Mouse (Mus musculus): ENCODE results near the gene Tnik. TPM values are rescaled to one million over a fixed set of nuclear protein-coding genes. Genes with fewer than 3 reads are reported as not detected.

The Tnik gene
- polyA plus RNA-seq, 1 experiment: 142 TPM

DNA sequence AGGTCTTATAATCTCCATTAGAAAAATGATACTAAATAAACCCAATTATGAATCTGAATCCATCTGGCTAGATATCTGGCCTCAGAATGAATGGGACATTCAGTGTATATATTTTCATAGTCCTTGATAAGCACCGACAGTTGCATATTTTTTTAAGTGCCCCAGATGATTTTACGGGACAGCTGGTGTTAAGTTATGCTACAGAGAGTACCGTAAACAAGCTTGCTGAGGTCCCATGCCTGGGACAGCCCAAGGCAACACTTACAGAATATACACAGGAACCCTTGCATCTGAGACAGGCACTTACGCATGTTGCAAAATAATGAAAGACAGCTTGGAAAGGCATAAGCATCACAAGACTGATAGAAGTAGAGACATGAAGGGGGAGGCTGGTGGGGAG lies 34.1 kb upstream of the Tnik start:
- TF ChIP-seq CTCF (IDR thresholded peaks at IDR 0.05; ENCODE audit: insufficient read depth, low read depth, low read length) (no peak), POLR2A (IDR thresholded peaks at IDR 0.05; ENCODE audit: insufficient read depth, low read depth, low read length) (no peak)
- H3K4me1 ChIP-seq (ENCODE audit: control insufficient read depth, insufficient read depth, low read length): peaks cover 8% of the 10 kb centered on the region
- no peak overlapping the region for H3K27ac ChIP-seq (ENCODE audit: insufficient read depth, low read depth, low read length)
- 96% methylated on average over 4 of the region's 4 CpGs for WGBS
- H3K4me3 ChIP-seq (ENCODE audit: insufficient read depth, low read depth, low read length): no peak overlapping the region

GRCm38 (mm10) chr3:28229503-28229902 lies 33.5 kb upstream of the Tnik start:
- no peak for TF ChIP-seq POLR2A (IDR thresholded peaks at IDR 0.05; ENCODE audit: insufficient read depth, low read depth, low read length)
- TF ChIP-seq CTCF (IDR thresholded peaks at IDR 0.05; ENCODE audit: insufficient read depth, low read depth, low read length): no peak
- no peak overlapping the region for H3K4me3 ChIP-seq (ENCODE audit: insufficient read depth, low read depth, low read length)
- H3K4me1 ChIP-seq (ENCODE audit: control insufficient read depth, insufficient read depth, low read length): peaks cover 5% of the 10 kb centered on the region
- no peak overlapping the region for H3K27ac ChIP-seq (ENCODE audit: insufficient read depth, low read depth, low read length)
- WGBS: 96% methylated on average over 2 of the region's 2 CpGs

GRCm38 (mm10) chr3:28232885-28233284 lies 30.1 kb upstream of the Tnik start:
- H3K27ac ChIP-seq (ENCODE audit: insufficient read depth, low read depth, low read length): no peak overlapping the region
- no peaks in the 10 kb centered on the region for H3K4me1 ChIP-seq (ENCODE audit: control insufficient read depth, insufficient read depth, low read length)
- WGBS: 89% methylated on average over 4 of the region's 4 CpGs
- no peak for TF ChIP-seq POLR2A (IDR thresholded peaks at IDR 0.05; ENCODE audit: insufficient read depth, low read depth, low read length)
- TF ChIP-seq CTCF (IDR thresholded peaks at IDR 0.05; ENCODE audit: insufficient read depth, low read depth, low read length): no peak
- H3K4me3 ChIP-seq (ENCODE audit: insufficient read depth, low read depth, low read length): no peak overlapping the region

DNA sequence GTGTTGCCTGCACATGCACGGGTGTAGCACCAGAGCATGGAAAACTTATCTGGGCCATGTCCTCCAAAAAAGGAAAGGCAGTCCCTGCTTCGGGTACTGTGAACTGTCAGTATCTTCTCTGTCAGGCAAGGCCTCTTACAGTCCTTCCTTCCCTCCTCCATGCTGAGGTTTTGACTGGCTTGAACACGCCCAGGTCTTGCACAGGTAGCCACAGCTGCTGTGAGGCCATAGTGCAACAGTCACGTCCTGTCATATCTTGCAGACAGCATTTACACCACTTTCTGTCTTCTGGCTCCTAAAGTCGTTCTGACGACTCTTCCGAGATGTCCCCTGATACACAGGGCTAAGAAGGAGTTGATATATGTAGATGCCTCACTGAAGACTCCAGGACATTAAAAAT lies 28.8 kb upstream of the Tnik start:
- WGBS: 96% methylated on average over 7 of the region's 7 CpGs
- H3K4me3 ChIP-seq (ENCODE audit: insufficient read depth, low read depth, low read length): no peak overlapping the region
- no peaks in the 10 kb centered on the region for H3K4me1 ChIP-seq (ENCODE audit: control insufficient read depth, insufficient read depth, low read length)
- H3K27ac ChIP-seq (ENCODE audit: insufficient read depth, low read depth, low read length): no peak overlapping the region
- TF ChIP-seq POLR2A (IDR thresholded peaks at IDR 0.05; ENCODE audit: insufficient read depth, low read depth, low read length) (no peak), CTCF (IDR thresholded peaks at IDR 0.05; ENCODE audit: insufficient read depth, low read depth, low read length) (no peak)

DNA sequence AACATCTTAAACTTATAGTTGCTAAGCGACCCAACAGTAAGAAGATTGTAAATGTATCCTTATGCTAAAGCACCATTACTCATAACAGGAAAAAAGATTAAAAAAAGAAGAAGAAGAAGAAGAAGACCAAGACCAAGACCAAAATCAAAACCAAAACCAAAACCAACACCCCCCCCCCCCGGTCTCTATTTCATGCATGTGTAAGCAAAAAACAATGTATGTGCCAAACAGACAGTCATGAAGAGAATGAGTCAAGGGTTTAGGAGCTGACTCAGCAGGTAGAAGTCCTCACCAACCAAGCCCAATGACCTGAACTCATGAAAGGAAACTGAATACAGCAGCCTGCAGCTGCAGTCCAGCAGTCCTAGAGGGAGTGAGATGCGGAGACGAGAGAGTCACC lies 26.3 kb upstream of the Tnik start:
- no peak overlapping the region for H3K27ac ChIP-seq (ENCODE audit: insufficient read depth, low read depth, low read length)
- no peak overlapping the region for H3K4me3 ChIP-seq (ENCODE audit: insufficient read depth, low read depth, low read length)
- 96% methylated on average over 4 of the region's 4 CpGs for WGBS
- TF ChIP-seq CTCF (IDR thresholded peaks at IDR 0.05; ENCODE audit: insufficient read depth, low read depth, low read length) (no peak), POLR2A (IDR thresholded peaks at IDR 0.05; ENCODE audit: insufficient read depth, low read depth, low read length) (no peak)
- no peaks in the 10 kb centered on the region for H3K4me1 ChIP-seq (ENCODE audit: control insufficient read depth, insufficient read depth, low read length)

GRCm38 (mm10) chr3:28238136-28238535 lies 24.9 kb upstream of the Tnik start:
- Histone ChIP-seq H3K27ac (ENCODE audit: insufficient read depth, low read depth, low read length) (no peak overlapping the region), H3K4me3 (ENCODE audit: insufficient read depth, low read depth, low read length) (no peak overlapping the region), H3K4me1 (ENCODE audit: control insufficient read depth, insufficient read depth, low read length) (no peaks in the 10 kb centered on the region)
- WGBS: 62% methylated on average over 2 of the region's 2 CpGs
- TF ChIP-seq CTCF (IDR thresholded peaks at IDR 0.05; ENCODE audit: insufficient read depth, low read depth, low read length): no peak
- no peak for TF ChIP-seq POLR2A (IDR thresholded peaks at IDR 0.05; ENCODE audit: insufficient read depth, low read depth, low read length)

GRCm38 (mm10) chr3:28242561-28242960 lies 20.5 kb upstream of the Tnik start:
- no peak for TF ChIP-seq POLR2A (IDR thresholded peaks at IDR 0.05; ENCODE audit: insufficient read depth, low read depth, low read length)
- TF ChIP-seq CTCF (IDR thresholded peaks at IDR 0.05; ENCODE audit: insufficient read depth, low read depth, low read length): no peak
- 70% methylated on average over 2 of the region's 2 CpGs for WGBS
- H3K4me3 ChIP-seq (ENCODE audit: insufficient read depth, low read depth, low read length): no peak overlapping the region
- no peak overlapping the region for H3K27ac ChIP-seq (ENCODE audit: insufficient read depth, low read depth, low read length)
- H3K4me1 ChIP-seq (ENCODE audit: control insufficient read depth, insufficient read depth, low read length): no peaks in the 10 kb centered on the region

GRCm38 (mm10) chr3:28244244-28244890 lies 18.6 kb upstream of the Tnik start:
- H3K27ac ChIP-seq (ENCODE audit: insufficient read depth, low read depth, low read length): no peak overlapping the region
- WGBS: 90% methylated on average over 5 of the region's 5 CpGs
- TF ChIP-seq CTCF (IDR thresholded peaks at IDR 0.05; ENCODE audit: insufficient read depth, low read depth, low read length) (no peak), POLR2A (IDR thresholded peaks at IDR 0.05; ENCODE audit: insufficient read depth, low read depth, low read length) (no peak)
- H3K4me1 ChIP-seq (ENCODE audit: control insufficient read depth, insufficient read depth, low read length): no peaks in the 10 kb centered on the region
- no peak overlapping the region for H3K4me3 ChIP-seq (ENCODE audit: insufficient read depth, low read depth, low read length)

DNA sequence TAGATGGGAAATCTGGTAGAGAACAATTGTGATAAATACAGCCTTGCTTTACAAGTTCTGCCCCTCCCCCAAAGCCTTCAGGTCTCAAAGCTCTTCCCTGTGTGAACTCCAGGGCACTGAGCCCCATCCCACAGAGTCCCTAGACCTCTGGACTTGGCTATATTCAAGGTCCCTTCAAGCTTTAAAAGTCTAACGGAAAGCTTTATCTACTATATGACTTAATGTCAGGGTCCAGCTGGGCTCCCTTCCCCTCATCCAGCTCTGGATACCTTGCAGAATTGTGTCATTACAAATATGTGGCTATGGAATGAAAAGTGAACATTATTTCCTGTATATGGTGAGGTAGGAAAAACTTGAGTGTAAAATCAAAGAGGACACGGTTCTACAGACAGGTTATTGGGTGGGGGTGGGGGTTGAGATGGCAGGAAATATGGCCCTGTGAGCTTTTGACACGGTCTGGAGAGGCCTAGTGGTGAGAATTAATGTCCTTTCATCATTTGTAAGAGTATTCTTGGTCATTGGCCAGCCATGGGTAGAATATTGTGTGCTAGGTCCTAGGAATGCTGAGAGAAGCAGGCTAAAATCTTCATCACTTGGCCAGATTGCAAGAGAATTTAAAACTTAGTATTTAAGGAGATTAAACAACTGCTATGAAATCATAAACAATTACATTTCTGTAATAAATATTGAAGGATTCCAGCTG lies 14.6 kb upstream of the Tnik start:
- Histone ChIP-seq H3K4me3 (ENCODE audit: insufficient read depth, low read depth, low read length) (no peak overlapping the region), H3K27ac (ENCODE audit: insufficient read depth, low read depth, low read length) (no peak overlapping the region), H3K4me1 (ENCODE audit: control insufficient read depth, insufficient read depth, low read length) (no peaks in the 10 kb centered on the region)
- TF ChIP-seq CTCF (IDR thresholded peaks at IDR 0.05; ENCODE audit: insufficient read depth, low read depth, low read length) (no peak), POLR2A (IDR thresholded peaks at IDR 0.05; ENCODE audit: insufficient read depth, low read depth, low read length) (no peak)
- WGBS: 76% methylated on average over 3 of the region's 3 CpGs

Measured in olfactory bulb, adult 2 months (tissue).